Mouse (Mus musculus) spleen, adult 2 months (tissue): ENCODE measurements around the gene Spink2. TPM values are rescaled to one million over a fixed set of nuclear protein-coding genes. Genes with fewer than 3 reads are reported as not detected.
"Not testable (repeated sequence)": the region's sequence is repeated elsewhere in the genome, so short reads cannot be mapped to it uniquely, and the experiment has no call there.

Experiments used
- DNase-seq, 2 experiments: peaks; one replicate each; pipeline versions ENCODE4 v3.0.0 to v3.0.0-alpha.2; 2012 to 2021; ENCODE audit warnings: low spot score in 2 of 2, low read depth in 1 of 2
- H3K27ac ChIP-seq: fragments of 200-500 bp; 2 replicates; pipeline ENCODE4 v1.5.1; 2012; ENCODE audit warnings: low read length, inconsistent platforms; ENCODE audit not compliant: insufficient read depth
- H3K27me3 ChIP-seq: fragments of 200-500 bp; 2 replicates; pipeline ENCODE4 v1.6.1; 2012; ENCODE audit warnings: mild to moderate bottlenecking, moderate library complexity, low read length, inconsistent platforms; ENCODE audit not compliant: control insufficient read depth, insufficient read depth
- H3K36me3 ChIP-seq: fragments of 200-500 bp; 2 replicates; pipeline ENCODE4 v1.6.1; 2012; ENCODE audit warnings: mild to moderate bottlenecking, low read length, inconsistent platforms; ENCODE audit not compliant: control insufficient read depth, insufficient read depth
- H3K4me1 ChIP-seq: fragments of 200-500 bp; 2 replicates; pipeline ENCODE4 v1.6.1; 2011; ENCODE audit warnings: inconsistent platforms; ENCODE audit not compliant: control insufficient read depth, insufficient read depth, insufficient read length
- H3K4me3 ChIP-seq: fragments of 200-500 bp; 2 replicates; pipeline ENCODE4 v1.5.1; 2011; ENCODE audit warnings: mild to moderate bottlenecking, inconsistent platforms; ENCODE audit not compliant: insufficient read depth, insufficient read length; ENCODE audit errors: extremely low read depth
- CTCF ChIP-seq: fragments of 200-500 bp; IDR thresholded peaks from 2 replicates; pipeline ENCODE4 v1.5.1; 2011; ENCODE audit warnings: mild to moderate bottlenecking, inconsistent platforms; ENCODE audit not compliant: insufficient read depth, insufficient read length, insufficient replicate concordance; ENCODE audit errors: extremely low read depth
- POLR2A ChIP-seq: fragments of 200-500 bp; IDR thresholded peaks from 2 replicates; pipeline ENCODE4 v1.6.1; 2011; ENCODE audit warnings: low read depth, low read length, inconsistent platforms
- WGBS: fragments of 180-500 bp; shearing (Covaris S2); methylation state at CpG from one replicate; pipeline ENCODE4 v1.1.7; 2018; 5-methylcytosine and 5-hydroxymethylcytosine counted together
- polyA plus RNA-seq: library from polyadenylated mRNA; depleted of rRNA; stranded (reverse); fragments of >200 nt; gene quantifications from 2 replicates; pipeline ENCODE4 v1.2.3, GENCODE M21; 2012

Spink2 gene
- polyA plus RNA-seq, 1 experiment: 0.25 TPM

- Histone ChIP-seq H3K36me3 (no peaks in the 10 kb centered on the region), H3K4me3 (no peak overlapping the region), H3K27me3 (no peaks in the 10 kb centered on the region), H3K27ac (no peak overlapping the region), H3K4me1 (peaks cover 4% of the 10 kb centered on the region; the same call in 1 of the 2 replicates)
- DNase-seq: no peak
- 79% methylated on average over 9 of the region's 9 CpGs for WGBS
- TF ChIP-seq POLR2A (no peak), CTCF (no peak)
Measured at GRCm38 (mm10) chr5:77250083-77250482, 38.8 kb upstream of the Spink2 start.

- peak; percentile 59 to 71 for DNase-seq
- H3K4me1 ChIP-seq: no peaks in the 10 kb centered on the region
- H3K27me3 ChIP-seq: no peaks in the 10 kb centered on the region
- no peaks in the 10 kb centered on the region for H3K36me3 ChIP-seq
- peak; percentile 47; the same call in 1 of the 2 replicates for TF ChIP-seq POLR2A
- no peak for TF ChIP-seq CTCF
- H3K4me3 ChIP-seq: peak overlapping the region; percentile 57
- WGBS: 19% methylated on average over 26 of the region's 26 CpGs
- H3K27ac ChIP-seq: peak overlapping the region; percentile 93
Measured at GRCm38 (mm10) chr5:77245787-77246671, 34.8 kb upstream of the Spink2 start.

- Histone ChIP-seq H3K27me3 (no peaks in the 10 kb centered on the region), H3K4me3 (peak overlapping the region; percentile 57), H3K4me1 (no peaks in the 10 kb centered on the region), H3K36me3 (no peaks in the 10 kb centered on the region), H3K27ac (peak overlapping the region; percentile 93)
- 35% methylated on average over 7 of the region's 7 CpGs for WGBS
- TF ChIP-seq POLR2A (no peak), CTCF (no peak)
- no peak for DNase-seq
Measured at GRCm38 (mm10) chr5:77245463-77245786, 34.2 kb upstream of the Spink2 start.

GRCm38 (mm10) chr5:77244331-77244987 is 33.2 kb upstream of the Spink2 start:
- no peaks in the 10 kb centered on the region for H3K36me3 ChIP-seq
- WGBS: 52% methylated on average over 8 of the region's 8 CpGs
- no peak overlapping the region for H3K27ac ChIP-seq
- H3K4me1 ChIP-seq: no peaks in the 10 kb centered on the region
- no peaks in the 10 kb centered on the region for H3K27me3 ChIP-seq
- TF ChIP-seq CTCF (no peak), POLR2A (no peak)
- no peak overlapping the region for H3K4me3 ChIP-seq
- DNase-seq: no peak

GRCm38 (mm10) chr5:77237104-77237503 is 25.8 kb upstream of the Spink2 start:
- no peaks in the 10 kb centered on the region; the same call in 1 of the 2 replicates for H3K4me1 ChIP-seq
- TF ChIP-seq CTCF: no peak
- no peak for TF ChIP-seq POLR2A
- no peak for DNase-seq
- H3K36me3 ChIP-seq: no peaks in the 10 kb centered on the region
- H3K27me3 ChIP-seq: no peaks in the 10 kb centered on the region
- WGBS: 12% methylated on average over 2 of the region's 2 CpGs
- H3K27ac ChIP-seq: no peak overlapping the region
- H3K4me3 ChIP-seq: no peak overlapping the region

- DNase-seq: no peak
- WGBS: 85% methylated on average over 3 of the region's 3 CpGs
- TF ChIP-seq POLR2A (no peak), CTCF (no peak)
- Histone ChIP-seq H3K27ac (no peak overlapping the region), H3K36me3 (no peaks in the 10 kb centered on the region), H3K4me3 (no peak overlapping the region), H3K27me3 (no peaks in the 10 kb centered on the region), H3K4me1 (no peaks in the 10 kb centered on the region; the same call in 1 of the 2 replicates)
Measured at GRCm38 (mm10) chr5:77234921-77235320, 23.6 kb upstream of the Spink2 start.

- H3K4me1 ChIP-seq, H3K27ac ChIP-seq, H3K27me3 ChIP-seq, H3K4me3 ChIP-seq, H3K36me3 ChIP-seq, DNase-seq: not testable (repeated sequence)
- WGBS: 96% methylated on average over 4 of the region's 4 CpGs
Measured at GRCm38 (mm10) chr5:77231863-77232262, 20.6 kb upstream of the Spink2 start.
